Mouse (Mus musculus) neural tube, embryonic 11.5 days (tissue): ENCODE measurements around the gene Tpm1. TPM values are rescaled to one million over a fixed set of nuclear protein-coding genes. Genes with fewer than 3 reads are reported as not detected.

Experiments used
- ATAC-seq: fragments of 200-750 bp; cut with Nextera tagmentation; 2 replicates; pipeline ENCODE4 v1.8.0; 2017; ENCODE audit warnings: moderate number of reproducible peaks, mild to moderate bottlenecking, moderate TSS enrichment, moderate library complexity; ENCODE audit not compliant: insufficient read depth, low FRiP score, low TSS enrichment
- DNase-seq: peaks from one replicate; pipeline ENCODE4 v3.0.0-alpha.2; 2015; ENCODE audit warnings: low spot score
- H3K27ac ChIP-seq: fragments of 300-500 bp; sonication (generic); 2 replicates; pipeline ENCODE4 v1.5.1; 2014; ENCODE audit warnings: low read depth, mild to moderate bottlenecking, low read length
- H3K27me3 ChIP-seq: fragments of 300-500 bp; sonication (generic); 2 replicates; pipeline ENCODE4 v1.6.1; 2014; ENCODE audit warnings: mild to moderate bottlenecking, low read length, mixed read lengths; ENCODE audit not compliant: control insufficient read depth, insufficient read depth
- H3K36me3 ChIP-seq: fragments of 300-500 bp; sonication (generic); 2 replicates; pipeline ENCODE4 v1.6.1; 2014; ENCODE audit warnings: mild to moderate bottlenecking, low read length, moderate library complexity, mixed read lengths; ENCODE audit not compliant: control insufficient read depth, insufficient read depth
- H3K4me1 ChIP-seq: fragments of 300-500 bp; sonication (generic); 2 replicates; pipeline ENCODE4 v1.6.1; 2014; ENCODE audit warnings: low read length, mixed read lengths; ENCODE audit not compliant: control insufficient read depth, insufficient read depth
- H3K4me2 ChIP-seq: fragments of 300-500 bp; sonication (generic); 2 replicates; pipeline ENCODE4 v1.6.1; 2014; ENCODE audit warnings: low read depth, mild to moderate bottlenecking, moderate library complexity
- H3K4me3 ChIP-seq: fragments of 300-500 bp; sonication (generic); 2 replicates; pipeline ENCODE4 v1.5.1; 2014; ENCODE audit warnings: low read depth, low read length
- H3K9ac ChIP-seq: fragments of 300-500 bp; sonication (generic); 2 replicates; pipeline ENCODE4 v1.6.1; 2014; ENCODE audit warnings: mild to moderate bottlenecking, low read length
- H3K9me3 ChIP-seq: fragments of 300-500 bp; sonication (generic); 2 replicates; pipeline ENCODE4 v1.6.1; 2016; ENCODE audit warnings: low read length; ENCODE audit not compliant: control insufficient read depth
- WGBS: fragments of 180-500 bp; shearing (Covaris S2); extraction: QIAGEN DNeasy Blood & Tissue Kit; methylation state at CpG from one replicate; pipeline ENCODE4 v1.1.7; 2014; 5-methylcytosine and 5-hydroxymethylcytosine counted together
- polyA plus RNA-seq: library from polyadenylated mRNA; unstranded; fragments of >200 nt; fragmentation: Nextera tagmentation; extraction: Ambion mirVana; gene quantifications from 2 replicates; pipeline ENCODE4 v1.2.1, GENCODE M21; 2014

Gene Tpm1
- polyA plus RNA-seq, 1 experiment from 2014 or later, result 364 TPM

DNA sequence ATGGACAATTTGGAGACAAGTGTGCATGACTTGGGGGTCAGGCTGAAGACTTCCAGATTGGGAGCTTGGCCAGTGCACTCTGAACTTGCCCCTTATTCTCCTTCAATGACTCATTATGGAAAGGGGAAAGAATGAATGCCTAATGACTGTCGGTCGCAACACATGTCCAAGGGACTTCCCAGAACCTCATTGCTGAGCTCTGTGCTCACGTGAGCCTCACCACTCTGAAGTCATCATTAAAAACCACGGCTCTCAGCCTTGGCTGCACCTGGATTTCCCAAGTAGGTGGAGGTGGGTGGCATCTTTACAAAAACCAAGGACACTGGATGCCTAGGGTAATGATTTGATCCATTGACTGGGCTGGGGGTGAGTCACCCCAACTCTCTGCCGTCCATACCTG, 59.2 kb downstream of the Tpm1 start:
- no peak overlapping the region for H3K4me2 ChIP-seq
- DNase-seq (no peak), ATAC-seq (no peak)
- 83% methylated on average over 5 of the region's 5 CpGs for WGBS
- H3K9me3 ChIP-seq, result no peaks in the 10 kb centered on the region
- H3K27ac ChIP-seq, result no peak overlapping the region
- no peak overlapping the region for H3K4me3 ChIP-seq
- H3K27me3 ChIP-seq, result no peaks in the 10 kb centered on the region
- H3K4me1 ChIP-seq, result no peaks in the 10 kb centered on the region
- no peaks in the 10 kb centered on the region for H3K36me3 ChIP-seq
- H3K9ac ChIP-seq, result no peak overlapping the region

DNA sequence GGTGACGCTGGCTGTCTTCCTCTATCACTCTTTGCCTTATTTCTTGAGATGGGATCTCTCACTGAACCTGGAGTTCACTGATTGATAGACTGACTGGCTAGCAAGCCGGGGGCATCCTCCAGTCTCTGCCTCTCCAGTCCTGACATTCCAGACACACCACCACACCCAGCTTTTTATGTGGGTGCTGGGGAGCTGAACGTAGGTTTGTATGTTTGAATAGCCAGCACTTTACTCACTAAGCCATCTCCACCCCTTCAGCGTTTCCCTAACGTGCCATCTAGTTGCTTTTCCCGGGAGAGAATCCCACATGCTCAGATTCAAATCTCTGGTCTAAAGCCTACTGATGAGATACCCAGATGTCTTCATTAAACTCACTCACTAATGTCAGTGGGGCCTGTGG, 59.6 kb downstream of the Tpm1 start:
- no peaks in the 10 kb centered on the region for H3K4me1 ChIP-seq
- H3K27ac ChIP-seq, result no peak overlapping the region
- no peak overlapping the region for H3K4me3 ChIP-seq
- no peak for DNase-seq
- no peak overlapping the region for H3K4me2 ChIP-seq
- no peaks in the 10 kb centered on the region for H3K36me3 ChIP-seq
- H3K27me3 ChIP-seq, result no peaks in the 10 kb centered on the region
- no peak overlapping the region for H3K9ac ChIP-seq
- H3K9me3 ChIP-seq, result no peaks in the 10 kb centered on the region
- WGBS, result 69% methylated on average over 6 of the region's 6 CpGs
- no peak for ATAC-seq

DNA sequence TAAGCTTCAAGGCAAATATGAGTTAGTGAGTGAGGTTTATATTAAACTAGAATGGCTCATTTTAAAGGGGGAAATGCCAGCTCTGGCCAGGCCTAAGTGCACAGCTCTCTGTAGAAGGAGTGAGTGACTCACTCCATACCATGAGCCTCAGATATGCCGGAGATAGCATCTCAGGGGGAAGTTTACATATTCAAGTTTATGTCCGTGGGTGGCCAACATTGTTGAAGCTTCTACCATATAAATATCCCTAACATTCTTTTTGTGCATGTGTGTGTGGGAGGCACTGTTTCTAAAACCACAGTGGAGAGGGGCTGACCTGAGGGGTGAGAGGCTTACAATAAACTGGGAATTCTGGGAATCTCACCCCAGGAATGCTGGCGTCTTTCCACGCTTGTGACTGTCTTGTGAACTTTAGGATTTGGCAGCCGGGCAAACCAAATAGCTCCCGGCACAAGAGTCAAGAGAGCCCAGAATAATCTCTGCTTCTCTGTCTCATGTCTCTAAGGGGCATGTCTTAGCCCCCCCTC, 60.3 kb downstream of the Tpm1 start:
- Histone ChIP-seq H3K4me2 (no peak overlapping the region), H3K4me1 (no peaks in the 10 kb centered on the region), H3K9me3 (no peaks in the 10 kb centered on the region), H3K27me3 (no peaks in the 10 kb centered on the region), H3K9ac (no peak overlapping the region), H3K27ac (no peak overlapping the region), H3K36me3 (no peaks in the 10 kb centered on the region), H3K4me3 (no peak overlapping the region)
- ATAC-seq (no peak), DNase-seq (no peak)
- WGBS, result 71% methylated on average over 6 of the region's 6 CpGs

DNA sequence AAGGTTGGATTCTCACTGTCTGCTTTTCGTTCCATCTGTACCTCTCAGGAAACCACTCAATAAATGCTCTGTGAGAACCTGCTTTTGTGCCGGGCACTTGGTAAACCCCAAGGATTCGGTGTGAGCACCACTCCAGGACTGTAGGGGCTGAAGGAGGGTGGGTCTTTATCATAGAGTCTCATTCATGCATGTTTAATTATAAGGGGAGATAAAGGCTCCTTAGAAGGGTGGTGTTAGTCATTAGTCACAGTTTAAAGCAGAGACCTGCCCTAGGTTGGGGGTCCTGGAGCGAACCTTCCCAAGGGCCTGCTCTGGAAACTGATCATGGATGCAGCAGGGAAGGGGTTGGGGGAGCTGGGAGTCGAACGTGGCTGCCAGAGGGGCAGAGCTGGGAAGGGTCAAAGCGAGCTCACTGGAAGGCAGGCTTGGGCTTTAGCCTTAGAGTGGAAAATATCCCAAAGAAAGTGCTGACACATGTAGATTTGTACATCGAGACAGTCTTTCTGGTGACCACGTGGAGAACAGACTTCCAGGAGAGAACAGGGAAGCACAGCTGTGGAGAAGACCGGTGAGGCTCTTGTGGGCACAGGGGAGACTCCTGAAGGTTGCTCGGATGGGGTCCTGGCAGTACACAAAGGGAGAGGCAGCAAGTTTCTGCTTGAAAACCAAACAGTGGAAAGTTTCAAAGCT, 60.9 kb downstream of the Tpm1 start:
- WGBS, result 73% methylated on average over 11 of the region's 11 CpGs
- no peak overlapping the region for H3K4me3 ChIP-seq
- H3K36me3 ChIP-seq, result no peaks in the 10 kb centered on the region
- DNase-seq (no peak), ATAC-seq (no peak)
- no peaks in the 10 kb centered on the region for H3K9me3 ChIP-seq
- H3K4me1 ChIP-seq, result no peaks in the 10 kb centered on the region
- no peaks in the 10 kb centered on the region for H3K27me3 ChIP-seq
- no peak overlapping the region for H3K4me2 ChIP-seq
- H3K9ac ChIP-seq, result no peak overlapping the region
- H3K27ac ChIP-seq, result no peak overlapping the region

DNA sequence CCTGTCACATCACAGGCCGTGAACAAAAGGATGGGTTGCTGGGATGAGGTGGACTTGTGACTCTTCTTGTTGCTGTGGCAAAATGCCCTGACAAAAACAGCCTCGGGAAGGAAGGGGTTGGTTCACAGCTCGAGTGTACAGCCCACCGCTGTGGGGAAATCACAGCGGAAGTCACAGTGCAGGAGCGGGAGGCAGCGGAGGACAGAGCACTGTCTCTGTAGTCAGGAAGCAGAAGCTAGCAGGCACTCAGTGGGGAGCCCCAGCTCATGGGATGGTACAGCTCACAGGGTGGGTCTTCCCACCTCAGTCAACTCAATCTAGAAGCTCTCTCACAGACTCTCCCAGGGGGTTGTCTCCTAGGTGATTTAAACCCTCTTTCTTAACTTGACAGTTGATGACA, 63.8 kb downstream of the Tpm1 start:
- no peak overlapping the region for H3K27ac ChIP-seq
- no peak overlapping the region for H3K4me3 ChIP-seq
- H3K27me3 ChIP-seq, result no peaks in the 10 kb centered on the region
- no peak overlapping the region for H3K9ac ChIP-seq
- H3K4me2 ChIP-seq, result no peak overlapping the region
- H3K36me3 ChIP-seq, result no peaks in the 10 kb centered on the region
- 86% methylated on average over 7 of the region's 7 CpGs for WGBS
- no peaks in the 10 kb centered on the region for H3K4me1 ChIP-seq
- ATAC-seq, result no peak
- DNase-seq, result no peak
- no peaks in the 10 kb centered on the region for H3K9me3 ChIP-seq

DNA sequence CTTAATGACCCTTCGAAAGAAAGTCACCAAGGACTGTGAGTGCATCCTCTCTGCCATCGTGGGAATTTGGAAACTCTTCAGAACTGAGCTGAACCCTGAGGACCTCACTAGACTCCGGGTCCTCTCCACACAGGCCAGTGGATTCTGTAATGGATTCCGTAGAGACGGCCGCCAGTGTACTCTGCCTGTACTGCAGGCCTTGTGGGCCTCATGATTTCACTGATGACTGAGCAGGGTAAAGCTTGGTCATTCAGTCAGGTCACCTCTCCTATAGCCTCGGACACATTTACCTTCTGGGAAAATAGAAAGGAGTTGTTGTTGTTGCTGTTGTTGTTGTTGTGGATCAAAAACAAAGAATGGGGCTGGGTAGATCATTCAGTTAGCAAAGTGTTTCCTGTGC, 67.1 kb downstream of the Tpm1 start:
- no peak for DNase-seq
- H3K9me3 ChIP-seq, result no peaks in the 10 kb centered on the region
- H3K4me2 ChIP-seq, result no peak overlapping the region
- H3K27ac ChIP-seq, result no peak overlapping the region
- H3K4me1 ChIP-seq, result no peaks in the 10 kb centered on the region
- no peaks in the 10 kb centered on the region for H3K27me3 ChIP-seq
- H3K4me3 ChIP-seq, result no peak overlapping the region
- no peak for ATAC-seq
- H3K36me3 ChIP-seq, result no peaks in the 10 kb centered on the region
- H3K9ac ChIP-seq, result no peak overlapping the region
- 82% methylated on average over 7 of the region's 7 CpGs for WGBS

DNA sequence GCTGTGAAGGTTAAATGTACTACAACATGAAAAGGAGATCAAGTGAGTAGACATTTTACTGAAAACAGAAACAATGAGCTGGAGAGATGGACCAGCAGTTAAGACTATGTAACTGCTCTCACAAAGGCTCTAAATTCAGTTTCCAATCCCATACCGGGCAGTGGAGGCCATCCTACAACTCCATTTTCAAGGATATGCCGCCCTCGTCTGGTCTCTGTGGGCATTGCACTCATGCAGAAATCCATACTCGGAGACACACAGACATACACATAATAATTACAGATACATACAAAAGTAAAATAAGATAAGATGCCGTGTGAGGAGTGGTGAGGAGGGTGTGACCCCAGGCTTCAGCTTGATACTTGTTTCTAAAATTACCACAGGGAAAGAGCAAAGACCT, 68.7 kb downstream of the Tpm1 start:
- Histone ChIP-seq H3K9me3 (no peaks in the 10 kb centered on the region), H3K4me2 (no peak overlapping the region), H3K9ac (no peak overlapping the region), H3K4me3 (no peak overlapping the region), H3K27me3 (no peaks in the 10 kb centered on the region), H3K27ac (no peak overlapping the region), H3K36me3 (no peaks in the 10 kb centered on the region), H3K4me1 (no peaks in the 10 kb centered on the region)
- no peak for ATAC-seq
- 7% methylated on average over 5 of the region's 5 CpGs for WGBS
- DNase-seq, result peak; percentile 80

DNA sequence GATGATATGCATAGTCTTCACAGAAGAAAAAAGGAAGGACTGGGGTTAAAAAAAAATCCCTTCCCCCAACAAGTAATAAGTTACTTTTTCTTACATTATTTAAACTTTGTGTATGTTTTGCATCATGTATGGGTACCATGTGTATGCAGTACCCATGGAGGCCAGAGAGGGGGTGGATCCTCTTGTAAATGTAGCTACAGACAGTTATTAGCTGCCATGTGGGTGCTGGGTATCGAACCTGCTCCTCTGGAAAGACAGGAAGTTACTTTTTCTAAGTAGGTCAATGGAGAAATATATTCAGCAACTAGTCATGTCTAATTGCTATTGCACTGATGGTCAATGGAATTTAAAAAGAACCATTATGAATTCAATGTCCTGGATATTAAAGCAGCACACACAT, 70.7 kb downstream of the Tpm1 start:
- DNase-seq (no peak), ATAC-seq (no peak)
- WGBS, result 97% methylated on average over 1 of the region's 1 CpGs
- Histone ChIP-seq H3K9ac (no peak overlapping the region), H3K4me1 (no peaks in the 10 kb centered on the region), H3K36me3 (no peaks in the 10 kb centered on the region), H3K9me3 (no peaks in the 10 kb centered on the region), H3K27ac (no peak overlapping the region), H3K27me3 (no peaks in the 10 kb centered on the region), H3K4me2 (no peak overlapping the region), H3K4me3 (no peak overlapping the region)

DNA sequence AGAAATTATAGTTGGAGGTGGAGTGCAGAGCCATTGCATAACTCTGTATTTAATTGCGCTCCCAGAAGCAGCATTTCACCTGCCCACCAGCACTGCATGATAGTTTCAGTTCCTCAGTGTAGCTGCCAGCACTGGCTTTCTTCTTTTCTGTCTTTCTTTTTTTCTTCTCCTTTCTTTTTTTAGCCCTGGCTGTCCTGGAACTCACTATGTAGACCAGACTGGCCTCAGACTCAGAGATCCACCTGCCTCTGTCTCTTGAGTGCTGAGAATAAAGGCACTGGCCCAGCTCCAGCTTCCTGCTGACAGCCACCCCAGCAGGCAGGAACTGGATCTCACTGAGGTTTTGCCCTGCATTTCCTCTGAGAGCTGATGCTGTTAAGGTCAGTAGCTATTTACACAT, 71.2 kb downstream of the Tpm1 start:
- 92% methylated on average over 1 of the region's 1 CpGs for WGBS
- no peak overlapping the region for H3K4me2 ChIP-seq
- no peak overlapping the region for H3K9ac ChIP-seq
- no peak for DNase-seq
- no peak for ATAC-seq
- H3K4me1 ChIP-seq, result no peaks in the 10 kb centered on the region
- H3K4me3 ChIP-seq, result no peak overlapping the region
- H3K9me3 ChIP-seq, result no peaks in the 10 kb centered on the region
- no peaks in the 10 kb centered on the region for H3K27me3 ChIP-seq
- H3K27ac ChIP-seq, result no peak overlapping the region
- H3K36me3 ChIP-seq, result no peaks in the 10 kb centered on the region
